Mouse (Mus musculus) spleen, postnatal 10 days (tissue): ENCODE data around the gene Gm45713.
"Not testable (repeated sequence)": the region's sequence is repeated elsewhere in the genome, so short reads cannot be mapped to it uniquely, and the experiment has no call there.

Experiments used
- DNase-seq, 2 experiments: peaks; one replicate each; pipeline ENCODE4 v3.0.0; 2021 to 2022; ENCODE audit warnings: low spot score in 2 of 2

The Gm45713 gene

GRCm38 (mm10) chr7:45098541-45099240 is 37.3 kb downstream of the Gm45713 start:
- peak in 1 of 2 experiments; percentile 60 for DNase-seq

GRCm38 (mm10) chr7:45097479-45097878 is 38.6 kb downstream of the Gm45713 start:
- no peak for DNase-seq

- not testable (repeated sequence) for DNase-seq
These were observed 40.1 kb downstream of the Gm45713 start for GRCm38 (mm10) chr7:45095965-45096364.

GRCm38 (mm10) chr7:45095367-45095766 is 40.7 kb downstream of the Gm45713 start:
- DNase-seq: no peak

GRCm38 (mm10) chr7:45094121-45094520 is 41.9 kb downstream of the Gm45713 start:
- DNase-seq: no peak

- no peak for DNase-seq
These were observed 42.5 kb downstream of the Gm45713 start for GRCm38 (mm10) chr7:45093516-45093905.

- no peak for DNase-seq
These were observed 43.1 kb downstream of the Gm45713 start for GRCm38 (mm10) chr7:45092828-45093515.

- DNase-seq: peak in 1 of 2 experiments; percentile 68
These were observed 44.0 kb downstream of the Gm45713 start, which contains the start of gene Rcn3 for GRCm38 (mm10) chr7:45092048-45092447. Rcn3 (minus strand) TSS chr7:45092221.

GRCm38 (mm10) chr7:45091001-45091990 is 44.7 kb downstream of the Gm45713 start:
- DNase-seq: no peak

- peak in 1 of 2 experiments; percentile 71 for DNase-seq
These were observed 45.6 kb downstream of the Gm45713 start for GRCm38 (mm10) chr7:45090251-45090977.

- DNase-seq: no peak
These were observed 47.4 kb downstream of the Gm45713 start for GRCm38 (mm10) chr7:45088597-45088996.

- DNase-seq: no peak
These were observed 49.9 kb downstream of the Gm45713 start for GRCm38 (mm10) chr7:45086084-45086483.

GRCm38 (mm10) chr7:45083300-45083890 is 52.6 kb downstream of the Gm45713 start:
- DNase-seq: no peak

- DNase-seq: peak; percentile 39 to 68
These were observed 53.4 kb downstream of the Gm45713 start for GRCm38 (mm10) chr7:45082401-45083299.

- DNase-seq: no peak
These were observed 55.0 kb downstream of the Gm45713 start for GRCm38 (mm10) chr7:45081016-45081415.

- DNase-seq: peak; percentile 91
These were observed 56.2 kb downstream of the Gm45713 start for GRCm38 (mm10) chr7:45079856-45080255.

GRCm38 (mm10) chr7:45078513-45078912 is 57.5 kb downstream of the Gm45713 start:
- peak; percentile 65 to 85 for DNase-seq

- DNase-seq: no peak
These were observed 58.2 kb downstream of the Gm45713 start for GRCm38 (mm10) chr7:45077829-45078228.

GRCm38 (mm10) chr7:45077322-45077721 is 58.7 kb downstream of the Gm45713 start:
- no peak for DNase-seq

GRCm38 (mm10) chr7:45076501-45076900 is 59.5 kb downstream of the Gm45713 start:
- no peak for DNase-seq
